Mouse (Mus musculus): ENCODE measurements around the gene Clcn2. TPM values are rescaled to one million over a fixed set of nuclear protein-coding genes. Genes with fewer than 3 reads are reported as not detected.
A peak's percentile ranks its signal among the peaks of the same experiment; 100 is the strongest.

Clcn2 gene
- total RNA-seq, 1 experiment from 2014 or later: not detected

DNA sequence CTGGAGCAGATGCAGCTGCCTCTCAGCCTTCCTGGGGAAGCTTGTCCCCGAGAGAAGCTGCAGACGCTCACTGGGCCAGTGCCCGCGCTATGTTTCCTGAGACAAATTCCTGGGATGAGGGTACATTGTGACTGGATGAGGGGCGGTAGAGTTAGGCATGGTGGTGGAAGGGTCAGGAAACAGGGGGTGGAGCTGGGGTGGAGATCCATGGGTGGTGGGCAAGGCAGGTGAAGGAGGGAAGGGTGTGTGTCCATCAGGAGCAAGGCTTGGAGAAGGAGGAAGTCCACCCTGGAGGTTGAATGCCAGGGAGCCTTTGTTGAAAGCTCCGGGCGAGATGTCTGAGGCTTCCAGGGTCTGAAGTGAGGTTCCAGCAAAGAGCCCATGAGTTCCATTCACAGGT lies 7.8 kb upstream of the Clcn2 start:
- no peak for ATAC-seq (replicated peaks; ENCODE audit: insufficient number of reproducible peaks, low FRiP score, low TSS enrichment, poor library complexity, severe bottlenecking)

DNA sequence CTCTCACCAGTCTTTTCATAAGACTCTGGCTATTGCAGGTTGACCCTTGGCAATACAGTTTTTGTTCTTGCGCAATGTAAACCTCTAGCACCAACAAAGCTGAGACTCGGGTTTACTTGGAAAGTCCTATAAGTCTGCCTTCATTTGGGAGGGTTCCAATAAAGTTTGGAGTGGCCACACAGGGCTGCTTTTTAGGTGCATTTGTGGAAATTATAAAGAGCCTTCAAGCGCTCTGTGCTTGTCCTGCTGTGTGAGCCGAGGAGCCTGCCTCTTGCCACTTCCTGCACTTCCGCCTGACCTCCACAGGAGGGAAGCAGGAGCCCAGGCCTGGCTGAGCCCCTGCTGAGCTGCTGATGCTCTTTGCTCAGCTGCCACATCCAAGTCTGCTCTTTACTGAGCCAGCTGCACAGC lies 6.8 kb upstream of the Clcn2 start:
- ATAC-seq (replicated peaks; ENCODE audit: insufficient number of reproducible peaks, low FRiP score, low TSS enrichment, poor library complexity, severe bottlenecking): peak; percentile 42; the same call in 1 of the 2 replicates

DNA sequence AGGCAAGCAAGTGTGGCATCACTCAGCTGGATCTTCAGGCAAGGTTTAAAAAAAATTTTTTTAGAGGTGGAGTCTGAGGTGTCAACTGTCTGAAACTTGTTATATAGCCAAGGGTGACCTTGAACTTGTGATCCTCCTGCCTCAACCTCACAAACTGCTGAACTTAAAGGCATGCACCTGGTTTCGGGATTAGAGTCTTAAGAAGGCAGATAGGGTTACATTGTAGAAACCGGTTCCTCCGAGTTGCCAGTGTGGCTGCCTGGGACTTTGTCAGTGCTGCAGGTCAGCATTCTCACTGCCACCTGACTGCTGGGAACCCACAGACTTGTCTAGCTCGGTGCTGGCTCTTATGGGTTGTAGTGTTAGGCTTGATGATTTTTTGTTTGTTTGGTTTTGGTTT lies 5.7 kb upstream of the Clcn2 start:
- ATAC-seq (replicated peaks; ENCODE audit: insufficient number of reproducible peaks, low FRiP score, low TSS enrichment, poor library complexity, severe bottlenecking): no peak

DNA sequence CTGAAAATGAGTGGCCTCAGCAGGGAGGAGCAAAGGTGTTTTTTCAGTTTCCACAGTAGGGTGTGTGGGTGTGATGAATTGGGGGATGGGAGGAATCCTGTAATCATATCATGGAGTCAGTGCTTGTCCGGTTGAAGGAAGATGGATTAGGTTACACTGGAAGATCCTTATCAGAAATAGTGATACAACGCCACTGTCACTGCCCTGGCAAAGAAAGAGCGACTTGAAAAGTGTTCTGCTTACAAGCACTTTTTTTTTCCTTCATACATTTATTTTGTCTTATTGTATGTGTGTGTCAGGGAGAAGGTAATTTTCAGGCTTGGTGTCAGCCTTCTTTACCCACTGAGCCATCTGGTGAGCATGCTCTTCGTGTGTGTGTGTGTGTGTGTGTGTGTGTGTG lies 5.2 kb upstream of the Clcn2 start:
- ATAC-seq (replicated peaks; ENCODE audit: insufficient number of reproducible peaks, low FRiP score, low TSS enrichment, poor library complexity, severe bottlenecking): no peak

- no peak for ATAC-seq (replicated peaks; ENCODE audit: insufficient number of reproducible peaks, low FRiP score, low TSS enrichment, poor library complexity, severe bottlenecking)
Observed at GRCm38 (mm10) chr16:20721808-20722207, 4.3 kb upstream of the Clcn2 start.

DNA sequence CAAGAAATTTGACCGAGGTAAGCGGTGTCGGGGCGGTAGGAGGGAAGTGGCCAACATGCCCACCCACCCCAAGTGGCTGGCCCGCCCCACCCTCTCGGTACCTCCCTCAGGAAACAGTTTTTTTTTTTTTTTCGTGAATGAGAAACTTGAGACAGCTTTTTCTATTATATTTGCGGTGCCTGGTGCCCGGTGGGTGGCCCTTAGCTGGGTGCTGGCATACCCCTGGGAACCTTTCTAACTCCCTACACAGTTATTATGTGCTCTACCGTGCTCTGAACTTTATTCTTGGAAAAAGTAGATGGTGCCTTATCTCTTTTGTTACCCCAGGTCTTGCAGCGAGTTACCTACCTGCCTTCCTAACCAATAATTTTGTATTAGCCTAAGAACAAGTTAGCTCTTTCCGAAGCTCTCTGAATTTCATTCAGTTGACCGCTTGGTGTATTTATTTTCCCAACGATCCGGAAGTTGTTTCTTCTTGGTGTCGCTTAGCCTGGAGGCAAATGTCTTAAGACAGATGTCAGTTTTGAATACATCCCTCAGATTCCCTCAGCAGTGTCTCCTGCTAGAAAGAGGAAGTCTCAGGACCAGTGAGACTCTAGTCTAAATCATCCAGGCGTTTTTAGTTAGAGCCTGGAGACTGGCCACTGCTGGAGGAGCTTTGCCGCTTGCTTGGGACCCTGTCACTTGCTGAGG lies 578 bp upstream of the Clcn2 start:
- no peak for ATAC-seq (replicated peaks; ENCODE audit: insufficient number of reproducible peaks, low FRiP score, low TSS enrichment, poor library complexity, severe bottlenecking)

- ATAC-seq (replicated peaks; ENCODE audit: insufficient number of reproducible peaks, low FRiP score, low TSS enrichment, poor library complexity, severe bottlenecking): no peak
Observed at GRCm38 (mm10) chr16:20716841-20717180, 735 bp downstream of the Clcn2 start.

DNA sequence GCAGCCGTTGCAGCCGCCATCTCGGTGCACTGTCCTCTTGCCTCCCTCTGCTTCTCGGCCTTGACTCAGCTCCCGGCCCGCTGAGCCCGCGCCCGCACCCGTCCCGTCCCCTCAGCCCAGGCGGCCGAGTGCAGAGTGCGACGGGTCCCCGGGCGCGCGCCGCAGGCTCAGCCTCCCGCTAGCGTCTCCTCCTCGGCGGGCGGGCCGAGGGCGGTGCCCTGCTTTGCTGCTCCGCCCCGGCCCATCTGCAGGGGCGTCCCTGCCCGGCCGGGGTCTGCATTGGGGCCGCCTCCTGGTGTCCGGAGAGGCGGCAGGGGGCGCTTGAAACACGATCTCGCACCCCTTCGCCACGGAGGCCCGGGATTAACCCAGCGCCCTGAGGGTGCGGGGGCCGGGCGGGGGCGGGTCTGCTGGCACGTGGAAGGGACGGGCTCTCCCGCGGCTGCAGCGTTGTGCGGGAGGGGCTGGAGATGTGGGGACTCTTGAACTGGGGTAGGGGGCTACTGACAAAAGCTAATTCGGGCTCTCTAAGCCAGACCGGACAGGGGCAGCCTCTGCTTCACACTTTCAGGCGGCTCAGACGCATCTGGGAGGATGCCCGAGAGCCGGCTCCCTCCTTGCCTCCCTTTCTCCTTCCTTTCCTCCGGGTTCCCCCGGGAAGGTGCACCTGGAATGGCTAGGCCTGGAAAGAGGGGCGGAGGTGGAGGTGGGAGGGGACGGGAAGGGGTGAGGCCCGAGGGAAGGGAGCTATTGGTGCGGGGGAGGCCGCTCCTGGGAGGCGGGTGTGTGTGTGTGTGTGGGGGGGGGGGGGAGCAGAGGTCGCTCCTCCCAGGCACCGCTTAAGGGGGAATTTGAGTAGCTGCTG lies 1.3 kb downstream of the Clcn2 start:
- no peak for ATAC-seq (replicated peaks; ENCODE audit: insufficient number of reproducible peaks, low FRiP score, low TSS enrichment, poor library complexity, severe bottlenecking)

DNA sequence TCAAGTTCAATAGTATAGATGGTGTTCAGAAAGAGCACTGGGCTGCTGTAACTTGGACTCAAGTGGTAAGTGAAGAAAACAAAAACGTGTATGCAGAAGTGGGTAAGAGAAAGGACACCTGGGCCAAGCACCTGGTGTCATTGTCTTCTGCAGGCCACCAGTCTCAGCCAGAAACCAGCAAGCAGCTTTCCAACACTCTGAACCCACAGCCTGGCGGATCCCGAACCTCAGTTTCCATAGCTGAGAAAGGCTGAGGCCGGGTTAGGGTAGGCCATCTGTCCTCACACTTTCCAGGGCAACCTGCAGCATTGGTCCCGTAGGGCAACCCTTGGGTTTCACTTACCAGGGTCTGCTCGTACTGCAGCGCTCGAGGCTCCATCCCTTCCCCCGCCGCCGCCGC lies 2.0 kb downstream of the Clcn2 start:
- no peak for ATAC-seq (replicated peaks; ENCODE audit: insufficient number of reproducible peaks, low FRiP score, low TSS enrichment, poor library complexity, severe bottlenecking)

GRCm38 (mm10) chr16:20715161-20715560 lies 2.4 kb downstream of the Clcn2 start:
- ATAC-seq (replicated peaks; ENCODE audit: insufficient number of reproducible peaks, low FRiP score, low TSS enrichment, poor library complexity, severe bottlenecking): no peak

GRCm38 (mm10) chr16:20714307-20715080 lies 3.1 kb downstream of the Clcn2 start:
- ATAC-seq (replicated peaks; ENCODE audit: insufficient number of reproducible peaks, low FRiP score, low TSS enrichment, poor library complexity, severe bottlenecking): no peak

GRCm38 (mm10) chr16:20712889-20713288 lies 4.7 kb downstream of the Clcn2 start:
- ATAC-seq (replicated peaks; ENCODE audit: insufficient number of reproducible peaks, low FRiP score, low TSS enrichment, poor library complexity, severe bottlenecking): no peak

DNA sequence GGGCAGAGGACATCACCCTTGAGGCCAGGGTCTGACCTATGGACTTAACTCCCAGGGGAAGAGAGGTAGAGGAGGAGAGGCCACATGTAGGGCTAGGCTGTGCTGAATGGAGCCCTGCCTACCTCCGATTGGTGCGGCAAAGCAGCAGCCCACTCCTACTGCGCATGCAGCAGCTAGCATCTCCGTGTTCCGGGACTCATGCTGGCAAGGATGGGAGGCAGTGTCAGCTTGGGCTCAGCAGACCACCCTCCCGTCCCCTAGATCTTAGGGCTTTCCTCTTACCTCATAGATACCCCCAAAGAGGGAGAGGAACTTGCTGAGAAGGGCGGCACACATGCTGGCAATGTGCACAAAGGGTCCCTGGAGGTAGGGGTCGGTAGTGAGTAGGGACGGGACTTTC lies 5.4 kb downstream of the Clcn2 start:
- ATAC-seq (replicated peaks; ENCODE audit: insufficient number of reproducible peaks, low FRiP score, low TSS enrichment, poor library complexity, severe bottlenecking): no peak

DNA sequence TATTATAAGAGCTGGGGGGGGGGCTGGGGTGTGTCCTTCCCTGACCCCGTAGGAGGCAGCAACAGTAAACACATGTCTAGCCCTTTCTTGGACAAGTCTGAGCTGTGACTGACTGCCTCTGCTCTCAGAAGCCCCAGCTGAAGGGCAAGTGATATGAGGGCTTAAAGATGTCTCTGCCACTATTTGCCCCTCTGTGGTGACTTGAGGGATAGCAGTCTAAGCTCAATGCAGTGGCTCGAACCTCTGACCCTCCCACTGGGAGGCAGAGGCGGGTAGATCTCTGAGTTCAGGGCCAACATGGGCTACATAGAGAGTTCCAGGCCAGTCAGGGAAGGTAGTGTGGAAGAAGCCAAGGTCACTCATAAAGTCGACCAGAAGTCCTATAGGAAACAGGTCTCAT lies 6.7 kb downstream of the Clcn2 start:
- no peak for ATAC-seq (replicated peaks; ENCODE audit: insufficient number of reproducible peaks, low FRiP score, low TSS enrichment, poor library complexity, severe bottlenecking)

GRCm38 (mm10) chr16:20710370-20710769 lies 7.2 kb downstream of the Clcn2 start:
- no peak for ATAC-seq (replicated peaks; ENCODE audit: insufficient number of reproducible peaks, low FRiP score, low TSS enrichment, poor library complexity, severe bottlenecking)

DNA sequence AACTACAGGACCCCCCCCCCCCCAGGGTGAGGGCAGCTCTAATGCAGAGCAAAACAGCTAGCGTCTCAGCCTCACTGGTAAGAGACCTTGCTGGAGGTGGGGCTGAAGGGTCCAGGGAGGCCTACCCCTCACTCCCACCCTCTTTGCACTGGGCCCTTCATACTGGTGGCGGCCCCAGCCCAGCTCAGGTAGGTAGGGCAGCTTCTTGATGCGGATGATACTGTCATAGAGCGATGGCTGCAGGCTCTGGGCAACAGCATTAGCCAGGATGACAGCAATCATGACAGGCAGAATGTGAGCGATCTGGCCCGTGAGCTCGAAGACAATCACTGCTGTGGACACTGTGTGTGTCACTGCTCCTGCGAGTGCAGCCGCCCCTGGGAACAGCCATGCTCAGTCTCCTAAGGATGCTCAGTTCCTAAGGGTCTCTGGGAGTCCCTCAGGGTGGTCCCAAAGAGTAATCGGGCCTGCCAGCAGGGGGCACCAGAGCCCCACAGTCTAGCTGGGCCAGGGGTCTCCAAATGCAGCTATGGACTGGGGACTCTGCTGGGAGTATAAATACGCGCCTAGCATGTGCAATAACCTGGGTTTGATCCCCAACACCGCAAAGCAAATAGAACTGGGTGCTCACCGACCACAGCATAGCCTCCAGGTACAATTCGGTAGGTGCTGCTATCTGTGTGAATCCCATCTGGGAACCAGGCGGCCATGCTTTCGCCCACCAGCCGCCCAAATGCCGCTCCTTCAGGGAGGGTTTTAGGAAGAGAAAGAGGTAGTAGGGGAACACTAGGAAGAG lies 8.4 kb downstream of the Clcn2 start:
- ATAC-seq (replicated peaks; ENCODE audit: insufficient number of reproducible peaks, low FRiP score, low TSS enrichment, poor library complexity, severe bottlenecking): no peak

DNA sequence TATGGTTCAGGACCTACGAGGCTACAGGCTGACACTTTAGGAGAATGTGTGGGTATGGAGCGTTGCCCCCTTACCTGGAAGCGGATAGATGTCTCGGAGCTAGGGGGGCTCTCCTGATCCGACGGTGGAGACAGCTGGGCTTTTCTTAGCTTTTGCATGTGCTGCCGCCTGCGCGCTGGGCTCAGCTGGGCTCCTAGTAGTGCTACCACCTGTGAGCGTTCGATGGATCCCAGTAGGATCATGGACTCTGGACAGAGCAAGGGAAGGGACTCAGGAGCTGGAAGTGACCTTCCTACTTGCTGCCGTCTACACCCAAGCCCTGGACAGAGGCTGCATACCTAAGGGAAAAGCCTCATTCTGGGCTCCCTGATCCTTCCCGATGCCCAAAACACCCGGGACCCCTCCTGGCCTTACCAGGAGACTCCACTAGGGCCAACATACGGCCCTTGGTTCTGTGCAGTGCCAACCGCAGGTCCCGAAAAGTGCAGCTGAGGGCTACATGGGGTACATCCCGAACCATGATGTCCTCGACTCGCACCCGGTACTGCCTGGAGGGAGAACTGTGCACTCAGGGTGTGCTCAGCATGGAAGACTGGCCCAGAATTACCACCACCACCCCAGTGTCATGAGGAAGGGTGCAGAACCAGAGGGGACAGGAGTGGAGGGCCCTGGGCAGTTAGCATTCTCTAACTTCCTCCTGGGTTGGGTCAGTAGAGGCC lies 9.2 kb downstream of the Clcn2 start:
- ATAC-seq (replicated peaks; ENCODE audit: insufficient number of reproducible peaks, low FRiP score, low TSS enrichment, poor library complexity, severe bottlenecking): no peak

- ATAC-seq (replicated peaks; ENCODE audit: insufficient number of reproducible peaks, low FRiP score, low TSS enrichment, poor library complexity, severe bottlenecking): no peak
Observed at GRCm38 (mm10) chr16:20706407-20707055, 11.0 kb downstream of the Clcn2 start.
